Mouse (Mus musculus): ENCODE data around the gene D430042O09Rik. TPM values are rescaled to one million over a fixed set of nuclear protein-coding genes. Genes with fewer than 3 reads are reported as not detected.
"Not testable (repeated sequence)": the region's sequence is repeated elsewhere in the genome, so short reads cannot be mapped to it uniquely, and the experiment has no call there.

Gene D430042O09Rik
- total RNA-seq (2021) = 10 to 100 TPM; 16.7 to 17.8 TPM
- long read RNA-seq, experiment 1, partial matches to known transcripts = 3 of 4 reads
- long read RNA-seq, experiment 1, other reads (novel, unspliced or antisense) = 1 of 4 reads
- long read RNA-seq, experiment 2, full-length matches to known transcripts = 1 of 2 reads
- long read RNA-seq, experiment 2, partial matches to known transcripts = 0 of 2 reads
- long read RNA-seq, experiment 2, other reads (novel, unspliced or antisense) = 1 of 2 reads

DNA sequence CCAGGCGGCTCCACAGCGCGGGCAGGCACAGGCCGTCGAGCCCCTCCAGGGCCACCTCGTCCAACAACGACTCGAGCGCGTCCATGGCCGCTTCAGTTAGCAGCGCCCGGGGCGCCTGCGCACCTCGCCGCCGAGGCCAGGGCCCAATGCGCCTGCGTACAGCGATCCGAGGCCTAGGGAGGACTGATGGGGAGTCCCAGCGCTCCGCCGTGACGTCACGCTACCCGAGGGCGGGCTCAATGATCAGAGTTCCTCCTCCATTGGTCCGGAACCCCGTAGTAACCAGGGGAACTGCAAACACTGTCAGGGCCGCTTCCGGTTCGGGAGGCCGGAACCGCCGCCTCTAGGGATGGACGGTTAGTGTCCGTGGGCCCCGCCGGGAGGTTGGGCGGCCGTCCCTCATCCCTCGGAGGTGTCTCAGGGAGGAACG is at the start of gene D430042O09Rik, which contains the start of gene Gtf3c1:
Gene D430042O09Rik (plus strand): TSS at position 296 of the 430 bp plus-strand sequence.
Gene Gtf3c1 (minus strand): TSS at position 188 of the 430 bp plus-strand sequence.
- DNase-seq = peak; percentile 100

DNA sequence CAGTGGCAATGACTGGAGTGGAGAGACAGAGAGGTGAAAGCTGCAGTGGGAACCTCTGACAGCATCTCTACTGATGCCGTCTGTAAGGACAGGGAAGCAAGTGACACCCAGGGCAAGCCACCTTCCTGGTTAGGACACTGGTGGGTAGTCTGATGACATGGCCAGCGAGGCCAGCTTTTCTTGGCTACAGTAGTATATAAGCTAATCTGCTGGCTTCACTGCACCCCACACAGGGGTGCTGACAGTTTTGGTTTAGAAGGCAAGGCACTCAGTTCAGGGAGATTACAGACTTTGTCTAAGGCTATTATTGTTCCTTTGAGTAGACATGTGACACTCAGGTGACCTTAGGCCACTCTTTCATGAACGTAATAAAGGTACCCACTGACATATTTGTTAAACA is 44.0 kb upstream of the D430042O09Rik start:
- no peak for DNase-seq

DNA sequence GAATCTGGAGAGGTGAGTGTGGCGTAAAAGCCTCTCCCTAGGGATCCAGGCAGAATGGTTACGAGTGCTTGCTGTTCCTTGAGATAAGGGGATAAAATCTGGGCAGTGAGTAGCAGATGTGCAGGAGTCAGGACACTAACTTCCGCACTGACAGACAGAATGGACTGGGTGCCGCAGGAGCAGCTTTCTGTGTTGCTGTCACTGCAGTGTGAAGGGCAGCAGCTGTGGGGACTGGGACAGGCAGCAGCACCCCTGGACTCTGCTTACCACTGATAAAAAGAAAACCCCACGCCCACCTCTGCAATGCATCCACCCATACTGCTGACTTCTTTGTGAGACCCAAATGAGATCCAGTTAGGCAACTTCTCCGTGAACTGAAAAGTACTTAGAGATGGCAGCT is 36.8 kb upstream of the D430042O09Rik start:
- no peak for DNase-seq

DNA sequence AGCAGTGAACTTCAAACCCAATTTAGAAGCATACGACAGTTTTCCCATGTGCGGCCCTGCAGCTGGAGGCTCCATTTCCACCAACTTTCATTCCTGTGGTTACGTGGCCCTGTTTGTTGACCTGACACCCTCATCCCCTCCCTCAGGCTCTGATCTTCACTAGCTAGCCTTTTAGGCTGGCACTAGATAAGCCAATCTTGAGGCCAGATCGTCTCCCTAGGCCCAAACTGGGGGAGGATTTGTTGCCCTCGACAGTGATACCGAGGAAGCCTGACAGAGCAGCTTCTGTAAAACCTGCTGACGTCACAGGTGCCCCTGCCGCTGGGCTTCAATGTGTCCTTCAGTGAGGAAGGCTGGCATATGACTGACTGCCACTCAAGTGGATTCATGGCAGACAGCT is 36.3 kb upstream of the D430042O09Rik start:
- DNase-seq = peak; percentile 37

DNA sequence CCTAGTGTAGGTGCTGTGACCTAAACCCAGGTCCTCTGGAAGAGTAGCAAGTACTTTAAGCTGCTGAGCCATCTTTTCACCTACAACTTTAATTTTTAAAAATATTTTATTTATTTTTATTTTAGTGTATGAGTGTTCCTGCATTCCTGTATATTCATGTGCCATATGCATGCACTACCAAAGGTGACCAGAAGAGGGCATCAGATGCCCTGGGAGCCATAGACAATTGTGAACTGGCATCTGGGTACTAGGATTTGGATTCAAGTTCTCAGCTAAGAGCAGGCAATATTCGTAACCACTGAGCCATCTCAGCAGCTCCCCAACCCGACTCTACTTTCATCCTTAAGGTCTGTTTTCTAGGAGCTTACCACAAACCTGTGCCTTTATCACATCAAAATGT is 32.8 kb upstream of the D430042O09Rik start:
- peak; percentile 63 for DNase-seq

DNA sequence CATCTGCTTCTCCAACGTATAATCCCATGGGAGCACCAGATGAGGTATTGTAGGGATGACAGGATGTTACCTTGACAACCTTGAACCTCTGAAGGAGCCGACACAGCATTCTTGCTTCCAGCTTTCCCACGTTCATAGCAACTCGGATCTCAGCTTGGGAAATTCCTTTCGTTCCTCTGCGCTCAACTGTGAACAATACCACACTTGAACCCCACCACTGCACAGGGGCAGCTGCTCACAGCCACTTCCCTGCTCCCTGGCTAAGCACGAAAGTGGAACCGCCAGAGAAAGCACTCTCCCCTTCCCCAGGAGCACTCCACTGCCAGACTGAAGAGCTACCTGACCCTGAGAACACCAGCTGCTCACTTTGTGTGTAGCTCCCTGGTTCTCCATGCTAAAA is 28.9 kb upstream of the D430042O09Rik start:
- no peak for DNase-seq

DNA sequence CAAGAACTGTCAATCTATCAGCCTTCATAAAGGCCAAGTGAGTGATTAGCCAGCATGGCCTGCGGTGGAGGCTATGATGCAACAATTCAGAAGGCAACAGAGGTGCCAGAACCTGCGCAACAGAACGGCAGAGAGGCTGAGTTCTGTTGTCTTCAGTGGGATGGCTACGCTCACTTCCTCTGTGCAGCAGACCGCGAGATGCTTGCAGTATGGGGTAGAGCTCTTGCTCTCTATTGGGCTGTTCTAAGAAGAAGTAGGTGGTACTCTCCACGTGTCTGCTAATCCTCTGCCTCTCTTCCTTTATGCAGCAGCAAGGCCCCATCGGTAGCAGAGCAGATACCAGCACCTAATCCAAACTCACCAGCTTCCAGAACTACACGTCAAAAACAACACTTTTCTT is 27.8 kb upstream of the D430042O09Rik start:
- DNase-seq = no peak

DNA sequence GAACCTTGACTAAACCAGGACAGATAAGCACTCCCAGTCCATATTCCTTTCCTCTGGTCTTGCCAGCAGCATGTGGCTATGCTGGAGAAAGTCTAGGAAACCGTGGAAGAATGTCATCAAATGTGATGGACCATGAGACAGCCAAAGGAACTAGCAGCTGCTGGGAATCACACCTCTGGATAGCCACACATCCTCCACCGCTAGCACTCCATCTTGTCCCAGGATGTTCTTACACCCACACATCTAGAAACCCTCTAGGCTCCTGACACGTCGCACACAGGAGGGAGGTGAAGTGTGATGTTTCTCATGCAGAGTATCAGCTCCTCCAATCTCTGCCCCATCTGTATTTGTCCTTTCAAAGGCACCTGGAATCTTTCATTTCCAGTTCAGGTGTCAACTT is 17.2 kb upstream of the D430042O09Rik start:
- DNase-seq = no peak

DNA sequence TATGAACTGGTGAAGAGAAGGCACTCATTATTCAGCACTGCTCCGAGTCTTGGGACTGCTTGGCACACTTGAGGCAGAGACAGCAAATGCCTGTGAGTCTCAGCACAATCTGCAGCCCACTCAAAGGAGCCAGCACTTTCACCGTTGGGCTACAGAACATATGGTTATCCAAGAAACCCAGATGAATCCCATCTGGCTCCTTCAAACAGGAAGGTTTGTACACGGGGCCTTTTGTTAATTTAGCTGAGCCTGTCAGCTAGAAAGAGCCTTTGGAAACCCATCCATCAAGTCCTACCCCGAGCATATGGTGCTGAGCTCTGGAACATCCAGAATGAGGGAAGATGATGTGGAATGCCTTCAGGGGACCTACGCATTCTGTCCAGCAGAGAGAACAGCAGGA is 13.6 kb upstream of the D430042O09Rik start:
- DNase-seq = no peak

DNA sequence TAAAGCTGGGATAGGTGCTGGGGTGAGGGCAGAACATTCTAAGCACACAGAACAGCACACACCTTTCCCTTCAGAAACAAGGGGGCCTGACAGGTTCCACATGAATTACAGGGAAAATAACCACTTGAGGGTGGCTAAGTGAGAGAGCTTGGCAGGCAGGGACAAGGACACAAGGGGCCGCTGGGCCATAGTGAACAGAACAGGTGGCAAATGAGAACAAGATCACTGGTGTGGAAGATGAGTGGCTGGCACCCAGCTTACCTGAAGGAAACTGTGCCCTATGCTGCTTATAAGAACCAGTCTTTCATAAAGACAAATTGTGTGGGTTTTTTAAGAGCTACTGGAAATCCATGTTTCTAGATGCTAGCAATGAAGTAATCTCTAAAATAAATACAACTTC is 4.9 kb upstream of the D430042O09Rik start:
- DNase-seq = no peak

DNA sequence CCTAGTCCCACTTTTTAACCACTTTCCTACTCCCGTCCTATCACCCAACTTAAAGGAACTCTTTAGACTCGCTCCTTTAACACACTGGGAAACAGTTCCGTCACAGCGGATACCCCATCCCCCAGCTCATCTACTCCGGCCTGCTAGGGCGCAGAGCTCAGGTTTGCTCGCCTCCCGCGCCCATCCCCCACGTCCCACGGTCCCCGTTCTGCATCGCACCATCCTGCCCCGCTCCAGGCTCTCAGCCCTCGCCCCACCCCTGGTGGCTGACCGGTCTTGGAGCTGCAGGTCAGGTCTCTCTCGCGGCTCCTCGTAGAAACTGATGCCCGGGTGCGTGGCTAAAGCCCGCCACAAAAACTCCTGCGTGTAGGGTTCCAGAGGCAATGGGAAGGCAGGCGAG is 502 bp upstream of the D430042O09Rik start:
- DNase-seq = peak; percentile 81

DNA sequence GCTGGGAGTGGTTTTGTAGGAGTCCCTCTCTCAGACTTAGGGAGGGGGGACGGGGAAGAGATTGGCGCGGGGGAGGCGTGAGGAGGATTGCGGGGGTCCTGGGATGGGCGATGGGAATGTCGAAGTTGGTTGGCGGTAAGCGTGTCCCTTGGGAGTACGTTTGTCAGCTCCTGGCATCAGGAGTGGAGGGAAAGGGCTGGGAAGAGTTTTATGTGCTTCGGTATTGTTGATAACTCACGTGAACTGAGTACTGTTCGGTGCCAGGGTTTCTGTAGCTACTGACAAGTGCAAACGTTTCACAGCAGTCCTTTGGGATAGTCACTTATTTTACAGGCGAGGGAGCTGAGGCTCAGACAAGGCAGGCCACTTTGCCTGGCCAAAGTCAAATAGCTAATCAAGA is 412 bp downstream of the D430042O09Rik start:
- no peak for DNase-seq

DNA sequence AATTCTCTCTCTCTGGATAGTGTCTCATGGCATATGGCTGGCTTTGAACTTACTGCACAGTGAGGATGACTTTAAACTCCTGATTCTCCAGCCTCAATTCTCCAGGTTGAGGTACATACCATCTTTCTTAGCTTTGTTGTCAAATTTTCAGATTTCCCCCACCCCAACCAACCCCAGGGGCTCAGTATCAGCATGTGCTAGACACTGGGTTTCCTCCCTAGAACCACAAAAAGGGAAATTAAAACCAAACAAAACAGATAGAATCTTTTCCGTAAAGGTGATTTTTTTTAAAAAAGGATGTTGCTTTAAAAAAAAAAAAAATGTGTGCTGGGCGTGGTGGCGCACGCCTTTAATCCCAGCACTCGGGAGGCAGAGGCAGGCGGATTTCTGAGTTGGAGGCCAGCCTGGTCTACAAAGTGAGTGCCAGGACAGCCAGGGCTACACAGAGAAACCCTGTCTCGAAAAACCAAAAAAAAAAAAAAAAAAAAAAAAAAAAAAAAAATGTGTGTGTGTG is 5.9 kb downstream of the D430042O09Rik start:
- DNase-seq = not testable (repeated sequence)

DNA sequence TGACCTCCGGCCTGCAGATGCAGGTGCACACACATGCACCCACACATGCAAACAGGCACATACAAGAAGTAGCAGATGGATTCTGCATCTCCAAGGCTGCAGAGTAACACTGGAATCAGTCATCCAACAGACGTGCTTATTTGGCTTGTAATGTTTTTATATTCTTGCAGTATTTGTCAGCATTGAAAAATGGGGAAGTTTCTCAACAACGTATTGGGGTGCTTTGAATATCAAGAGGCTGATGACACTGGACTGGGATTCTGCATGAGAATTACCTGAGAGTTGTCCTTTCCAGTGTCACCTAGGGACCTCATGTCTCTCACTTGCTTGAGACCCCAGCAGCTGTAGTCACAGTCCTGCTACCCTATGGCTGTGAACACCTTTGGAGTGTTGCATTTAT is 7.1 kb downstream of the D430042O09Rik start:
- DNase-seq = no peak

DNA sequence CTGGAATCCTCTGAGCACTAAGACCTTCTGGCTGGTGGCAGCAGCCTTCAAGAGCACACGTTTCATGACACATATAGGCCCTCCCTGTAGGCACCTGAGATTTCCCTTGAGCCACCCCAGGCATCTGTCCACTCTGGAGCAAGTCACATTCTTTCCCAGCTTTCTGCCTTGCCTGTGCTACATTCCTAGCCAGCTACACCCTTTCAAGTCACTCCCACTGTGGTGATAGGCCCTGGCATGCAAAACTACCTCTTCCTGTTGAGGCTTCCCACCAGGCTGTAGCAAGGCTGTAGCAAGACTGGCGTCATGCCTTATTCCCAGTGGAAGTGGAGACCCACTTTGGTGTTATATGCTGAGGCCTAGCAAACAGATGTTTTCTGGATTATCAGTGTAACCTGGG is 9.0 kb downstream of the D430042O09Rik start:
- DNase-seq = no peak

DNA sequence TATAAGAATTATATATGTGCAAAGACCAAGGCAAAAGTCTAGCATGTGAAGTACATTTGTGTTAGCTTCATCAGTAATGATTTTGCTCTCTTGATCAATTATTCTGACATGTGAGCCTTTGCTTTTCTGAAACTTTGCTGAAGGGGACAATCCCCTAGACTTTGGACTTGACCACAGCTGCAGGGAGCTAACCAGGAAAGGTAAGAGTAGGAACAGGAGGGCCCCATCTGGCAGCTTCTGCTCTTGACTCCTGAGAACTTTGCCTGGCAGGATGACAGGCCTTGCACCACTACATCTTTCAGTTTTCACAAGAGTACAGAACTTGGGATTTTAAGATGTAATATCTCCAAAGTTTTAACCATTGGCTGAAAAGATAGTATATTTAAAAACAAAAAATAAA is 9.9 kb downstream of the D430042O09Rik start:
- peak; percentile 32 for DNase-seq

DNA sequence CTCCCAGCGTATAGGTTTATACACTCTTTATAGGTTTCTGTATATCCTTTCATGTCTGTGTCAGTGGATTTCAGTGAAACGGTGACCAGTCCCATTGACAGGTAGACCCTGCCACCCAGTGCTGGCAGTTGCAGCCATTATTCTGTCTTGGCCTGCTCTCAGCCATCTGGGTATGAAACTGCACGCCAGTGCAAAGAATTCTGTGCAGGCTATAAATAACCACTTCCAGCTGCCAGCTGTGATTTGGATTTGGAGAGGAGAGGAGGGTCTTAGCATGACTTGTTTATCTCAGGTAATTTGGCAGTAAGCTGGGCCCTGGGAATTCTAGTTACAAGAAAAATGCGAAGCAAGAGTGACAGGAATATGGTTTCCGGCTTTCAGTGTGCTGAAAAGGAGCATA is 12.7 kb downstream of the D430042O09Rik start:
- no peak for DNase-seq

DNA sequence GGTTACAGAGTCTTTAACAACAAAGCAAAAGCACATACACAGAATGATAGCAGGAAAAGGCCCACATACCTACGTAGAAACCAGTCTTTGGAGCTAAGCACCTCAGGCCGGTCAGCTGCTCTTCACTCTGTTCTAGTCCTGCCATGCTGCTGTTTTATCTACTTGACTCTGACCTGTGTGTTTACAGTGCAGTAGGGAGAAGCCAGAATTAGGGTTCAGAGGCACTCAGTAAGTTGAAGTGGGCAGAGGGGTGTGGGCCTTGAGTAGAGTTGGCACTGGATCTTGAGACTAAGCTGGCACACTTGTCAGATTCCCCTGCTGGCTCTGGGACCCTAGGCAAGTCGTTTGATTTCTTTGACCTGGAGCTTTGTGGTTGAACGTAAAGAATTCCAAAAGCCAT is 13.3 kb downstream of the D430042O09Rik start:
- DNase-seq = no peak

DNA sequence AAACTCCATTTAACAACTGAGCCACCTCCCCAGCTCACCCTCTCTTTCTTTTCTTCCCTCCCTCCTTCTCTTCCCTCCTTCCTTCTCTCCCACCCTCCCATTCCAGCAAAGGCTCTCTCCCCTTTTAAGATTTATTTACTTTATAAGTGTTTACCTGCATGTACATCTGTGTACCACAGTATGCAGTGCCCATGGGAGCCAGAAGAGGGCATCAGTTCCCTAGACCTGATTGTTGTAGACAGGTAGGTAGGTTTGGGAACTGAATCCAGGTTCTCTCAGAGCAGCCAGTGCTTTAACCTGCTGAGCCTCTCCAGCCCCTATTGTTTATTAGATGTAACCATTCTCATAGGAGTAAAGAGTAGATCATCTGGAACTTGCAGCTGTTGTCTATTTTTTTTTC is 14.4 kb downstream of the D430042O09Rik start:
- peak; percentile 36 for DNase-seq

DNA sequence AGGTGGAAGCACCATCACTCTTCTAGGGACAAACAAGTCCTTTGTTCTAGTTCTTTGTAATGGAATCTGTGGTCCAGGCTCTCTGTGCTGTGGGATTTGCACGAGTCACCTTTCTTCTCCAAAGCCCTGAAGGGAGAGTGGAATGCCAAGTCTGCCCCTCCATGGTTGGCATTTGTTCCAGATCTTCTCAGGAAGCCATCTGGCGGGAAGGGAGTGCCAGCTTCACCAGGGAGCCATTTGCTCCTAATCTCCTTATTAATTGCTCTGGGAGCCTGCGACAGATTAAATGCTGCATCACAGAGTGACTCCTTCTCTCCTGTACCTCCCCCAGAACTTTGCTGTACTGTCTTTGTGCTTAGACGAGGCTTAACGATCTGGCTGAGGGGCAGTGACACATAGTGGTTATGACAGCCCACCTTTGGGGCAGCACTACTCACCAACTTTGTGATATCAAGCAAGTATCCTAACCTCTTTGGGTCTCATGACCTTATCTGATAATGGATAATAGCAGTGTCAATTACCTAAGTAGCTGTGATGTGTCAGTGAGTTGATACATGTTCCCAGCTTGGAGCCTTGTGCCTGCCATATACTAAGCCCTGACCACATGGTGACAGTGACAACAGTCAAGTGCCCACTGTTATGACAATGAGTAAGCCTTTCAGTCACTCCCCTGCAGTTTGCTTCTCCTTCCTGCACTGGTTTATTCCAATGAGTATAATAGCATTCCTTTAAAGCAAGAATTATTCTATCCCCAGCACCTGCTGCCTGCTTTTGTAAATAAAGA is 15.7 kb downstream of the D430042O09Rik start:
- DNase-seq = no peak

DNA sequence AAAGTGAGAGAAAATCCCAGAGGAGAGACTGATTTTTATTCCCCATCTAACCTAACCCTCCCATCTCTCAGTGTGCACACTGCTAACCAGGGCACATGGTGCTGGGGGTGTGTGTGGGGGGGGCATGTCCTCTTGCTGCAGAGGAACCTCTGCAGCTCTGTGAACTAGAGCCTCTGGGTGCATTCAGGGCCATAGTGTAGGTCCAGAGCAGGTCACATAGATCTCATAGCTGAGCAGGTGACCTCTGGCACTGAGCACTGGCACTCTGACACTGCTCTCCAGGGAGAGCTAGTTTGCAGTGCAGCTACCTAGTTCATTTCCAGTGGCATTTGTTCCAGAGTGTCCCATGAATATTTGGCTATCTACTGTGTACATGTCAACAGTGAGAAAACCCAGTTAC is 24.0 kb downstream of the D430042O09Rik start:
- DNase-seq = no peak

DNA sequence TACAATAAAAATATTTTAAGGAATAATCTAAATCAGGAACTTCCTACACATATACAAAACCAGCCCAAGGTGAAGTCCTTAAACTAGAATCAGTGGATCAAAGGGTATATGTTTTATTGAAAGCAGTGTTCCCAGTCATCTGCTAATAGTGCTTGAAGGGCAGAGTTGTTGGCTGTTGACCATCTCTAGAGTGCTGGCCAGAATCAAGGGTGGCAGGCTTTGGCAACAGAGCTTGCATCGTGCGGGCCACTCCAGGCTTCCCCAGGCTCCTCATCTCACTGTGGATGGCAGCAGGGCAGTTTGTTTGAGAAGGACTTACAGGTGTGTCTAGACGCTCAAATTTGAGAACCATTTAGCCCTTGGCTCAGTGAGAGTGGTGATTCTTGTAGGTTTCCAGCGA is 26.1 kb downstream of the D430042O09Rik start:
- peak; percentile 31 for DNase-seq

DNA sequence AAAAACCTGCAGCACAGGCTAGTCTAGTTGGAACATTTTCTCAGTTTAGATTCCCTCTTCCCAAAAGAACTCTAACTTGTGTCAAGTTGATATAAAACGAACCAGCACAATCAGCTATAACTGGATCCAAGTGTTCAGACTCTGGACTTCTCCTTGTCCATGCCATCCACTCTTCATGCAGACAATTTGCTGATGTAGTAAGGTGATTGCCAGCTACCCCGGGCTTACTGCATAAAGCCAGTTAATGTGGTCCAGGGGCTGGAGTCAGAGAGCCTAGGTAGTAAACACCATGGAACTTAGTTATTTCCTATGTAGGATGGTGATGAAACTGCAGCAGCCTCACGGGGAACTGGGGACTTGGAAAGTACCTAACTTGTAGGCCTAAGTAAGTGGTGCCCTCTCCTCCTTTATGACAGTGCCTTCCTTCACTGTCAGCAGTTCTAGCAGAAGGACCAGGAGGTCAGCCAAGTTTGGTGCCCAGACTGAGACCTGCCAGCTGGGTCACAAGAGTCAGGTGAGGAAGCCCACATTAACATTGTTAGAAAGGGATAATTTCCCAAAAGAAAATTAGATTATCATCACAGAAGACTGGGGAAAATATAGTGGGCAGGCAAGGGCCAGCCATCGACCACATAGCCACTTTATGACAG is 28.8 kb downstream of the D430042O09Rik start:
- DNase-seq = no peak
